Mouse (Mus musculus) liver, postnatal 0 days (tissue): ENCODE measurements at regions not wholly inside any gene's neighbourhood (a gene's known extent, or its start where the extent isn't known, plus 50 kb on each side); places are given as distances from the start of the nearest gene placed in this dataset.

Experiments
- CTCF ChIP-seq: sonication (generic); IDR thresholded peaks from 2 replicates; pipeline ENCODE4 v1.5.1; 2016; ENCODE audit warnings: antibody characterized with exemption, low read depth
- EP300 ChIP-seq: IDR thresholded peaks from 2 replicates; pipeline ENCODE4 v1.6.1; 2016; ENCODE audit warnings: antibody characterized with exemption, low read depth, mild to moderate bottlenecking

GRCm38 (mm10) chr16:8108141-8109122 is 316.5 kb downstream of the Tmem114 start:
- TF ChIP-seq CTCF, result no peak
- no peak for TF ChIP-seq EP300
